Mouse (Mus musculus) gastrocnemius, adult 8-10 months (tissue): ENCODE measurements at regions not wholly inside any gene's neighbourhood (a gene's known extent, or its start where the extent isn't known, plus 50 kb on each side); places are given as distances from the start of the nearest gene placed in this dataset.
A peak's percentile ranks its signal among the peaks of the same experiment; 100 is the strongest.

Source experiments
- DNase-seq, 2 experiments: peaks; one replicate each; pipeline ENCODE4 v3.0.0; 2022; ENCODE audit warnings: low spot score in 2 of 2

DNA sequence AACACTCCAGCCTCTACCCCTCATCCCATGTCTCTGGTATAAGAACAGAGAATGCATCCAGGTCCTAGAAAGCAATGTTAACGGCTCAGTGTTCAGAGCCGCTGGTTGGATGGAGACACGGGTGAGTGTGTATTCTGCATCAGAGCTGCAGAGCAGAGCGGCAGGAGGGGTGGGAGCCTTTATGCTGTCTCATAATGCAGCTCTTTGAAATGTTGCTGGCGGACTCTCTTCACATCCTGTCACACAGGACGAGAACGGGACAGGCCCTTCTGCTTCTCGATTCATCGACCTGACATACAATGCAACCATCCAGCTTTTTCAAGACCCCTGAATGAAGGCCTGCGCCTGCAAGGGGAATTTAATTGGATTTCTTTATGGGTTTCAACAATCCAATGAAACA, 507.2 kb downstream of the Ccdc171 start:
- DNase-seq = no peak

DNA sequence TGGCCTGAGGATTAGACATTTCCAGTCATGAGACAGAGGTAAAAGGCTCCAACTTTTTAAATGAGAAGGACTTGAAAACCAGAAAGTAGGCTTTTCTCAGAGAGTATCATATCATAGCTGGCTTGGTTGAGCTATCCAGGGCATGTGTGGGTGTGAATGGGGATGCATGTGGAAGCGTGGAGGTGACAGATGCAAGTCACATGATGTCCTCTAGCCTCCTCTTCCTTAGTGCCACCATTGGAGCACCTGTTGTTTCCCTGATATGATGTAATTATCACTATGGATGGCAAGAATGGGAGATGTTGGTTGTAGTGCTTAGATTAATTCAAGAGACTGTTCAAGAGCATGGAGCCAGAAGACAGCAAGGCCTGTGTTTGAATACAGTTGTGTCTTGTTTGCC, 510.0 kb downstream of the Ccdc171 start:
- DNase-seq = no peak

DNA sequence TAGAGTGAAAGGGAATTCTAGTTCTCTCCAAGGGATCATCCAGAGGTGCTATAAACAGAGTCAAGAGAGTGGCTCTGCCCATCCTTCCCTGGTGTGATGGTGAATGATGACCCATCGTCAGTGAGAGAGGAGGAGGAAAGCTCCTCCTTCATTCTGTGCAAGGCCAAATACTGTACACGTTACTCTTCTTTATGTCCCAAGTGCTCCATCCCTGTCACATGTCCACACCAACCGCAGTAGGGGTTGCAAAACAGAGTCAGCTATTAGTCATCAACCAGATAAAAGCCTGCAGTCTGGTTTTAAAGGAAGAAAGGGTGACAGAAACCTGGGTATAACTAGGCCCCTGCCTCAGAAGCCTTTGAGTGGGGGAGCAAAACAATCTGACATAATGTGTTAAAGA, 512.2 kb downstream of the Ccdc171 start:
- no peak for DNase-seq

DNA sequence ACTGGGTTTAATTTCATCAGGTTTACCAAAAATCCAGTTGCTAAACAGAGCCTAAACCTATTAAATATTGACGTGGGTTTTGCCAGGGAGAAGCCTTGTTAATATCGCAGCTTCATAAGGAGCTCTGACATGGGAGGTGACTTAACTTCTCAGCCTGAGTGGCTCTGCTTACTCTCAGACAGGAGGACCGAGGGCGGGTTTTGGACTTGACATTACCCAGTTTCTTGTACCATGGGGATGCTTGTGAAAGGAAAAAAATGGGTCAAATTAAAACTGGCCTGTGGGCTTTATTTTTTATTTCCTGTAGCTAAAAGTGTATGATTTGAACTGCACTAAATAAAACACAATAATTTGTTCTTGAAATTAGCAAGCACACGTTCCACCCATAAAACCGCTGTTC, 524.9 kb downstream of the Ccdc171 start:
- no peak for DNase-seq

DNA sequence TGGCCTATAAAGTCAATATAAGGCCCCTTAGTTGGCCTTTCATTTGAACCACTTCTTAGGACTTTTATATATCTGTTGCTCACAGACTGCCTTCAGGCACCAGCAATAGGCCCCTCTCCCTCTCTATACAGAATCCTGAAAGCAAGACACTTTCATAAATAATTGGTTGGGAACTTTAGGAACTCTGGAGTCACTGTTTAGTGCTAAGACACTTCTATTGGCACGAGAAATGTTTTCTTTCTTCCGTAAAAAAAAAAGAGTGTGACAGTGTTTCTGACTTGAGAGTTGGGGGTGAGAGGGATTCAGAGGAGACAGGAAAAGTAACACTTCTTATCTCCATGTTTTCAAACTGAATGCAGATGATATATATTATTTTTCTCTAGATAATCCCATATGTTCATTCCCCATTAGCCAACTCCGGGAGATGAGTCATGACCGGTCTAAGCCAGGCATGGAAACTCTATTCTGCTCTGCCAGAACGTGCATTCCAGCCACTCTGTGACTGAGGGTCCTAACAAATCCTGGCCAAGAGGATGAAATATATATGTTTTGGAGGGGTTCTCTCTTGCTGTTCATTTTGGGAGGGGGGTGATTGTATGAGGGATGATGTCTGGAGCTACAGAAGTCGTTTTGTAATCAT, 531.6 kb downstream of the Ccdc171 start:
- DNase-seq = no peak

DNA sequence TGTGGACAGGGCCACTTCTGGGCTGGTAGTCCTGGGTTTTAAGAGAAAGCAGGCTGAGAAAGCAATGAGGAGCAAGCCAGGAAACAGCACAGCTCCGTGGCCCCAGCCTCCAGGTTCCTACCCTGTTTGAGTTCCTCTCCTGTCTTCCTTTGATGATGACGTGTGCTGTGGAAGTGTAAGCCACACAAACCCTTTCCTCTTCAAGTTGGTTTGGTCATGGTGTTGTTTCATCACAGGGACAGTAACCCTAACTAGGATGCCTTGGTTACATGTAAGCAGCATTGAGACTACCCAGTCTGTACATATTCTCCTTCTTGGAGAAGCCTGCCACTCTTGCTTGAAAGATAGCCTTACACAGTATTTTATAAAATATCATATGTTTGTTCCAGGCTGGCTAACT, 534.8 kb downstream of the Ccdc171 start:
- no peak for DNase-seq

DNA sequence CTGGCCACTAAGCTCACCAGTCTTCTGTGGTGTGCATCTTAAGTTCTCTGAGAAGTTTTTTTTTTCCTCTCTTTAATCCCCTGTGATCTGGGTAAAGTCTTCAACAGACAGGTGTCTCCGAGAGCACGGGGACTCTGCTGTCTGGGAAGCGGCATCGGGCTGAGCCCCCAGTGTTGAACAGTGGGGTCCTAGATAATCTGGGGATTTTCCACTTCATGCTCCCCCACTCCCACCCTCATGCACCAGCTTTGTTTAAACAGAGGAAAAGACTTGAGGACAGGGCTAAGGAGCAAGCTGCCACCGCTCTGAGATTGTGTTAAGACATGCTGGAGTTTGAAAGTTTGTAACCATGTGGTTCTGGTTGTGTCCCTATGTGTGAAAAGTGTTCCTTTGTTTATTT, 538.4 kb downstream of the Ccdc171 start:
- no peak for DNase-seq

DNA sequence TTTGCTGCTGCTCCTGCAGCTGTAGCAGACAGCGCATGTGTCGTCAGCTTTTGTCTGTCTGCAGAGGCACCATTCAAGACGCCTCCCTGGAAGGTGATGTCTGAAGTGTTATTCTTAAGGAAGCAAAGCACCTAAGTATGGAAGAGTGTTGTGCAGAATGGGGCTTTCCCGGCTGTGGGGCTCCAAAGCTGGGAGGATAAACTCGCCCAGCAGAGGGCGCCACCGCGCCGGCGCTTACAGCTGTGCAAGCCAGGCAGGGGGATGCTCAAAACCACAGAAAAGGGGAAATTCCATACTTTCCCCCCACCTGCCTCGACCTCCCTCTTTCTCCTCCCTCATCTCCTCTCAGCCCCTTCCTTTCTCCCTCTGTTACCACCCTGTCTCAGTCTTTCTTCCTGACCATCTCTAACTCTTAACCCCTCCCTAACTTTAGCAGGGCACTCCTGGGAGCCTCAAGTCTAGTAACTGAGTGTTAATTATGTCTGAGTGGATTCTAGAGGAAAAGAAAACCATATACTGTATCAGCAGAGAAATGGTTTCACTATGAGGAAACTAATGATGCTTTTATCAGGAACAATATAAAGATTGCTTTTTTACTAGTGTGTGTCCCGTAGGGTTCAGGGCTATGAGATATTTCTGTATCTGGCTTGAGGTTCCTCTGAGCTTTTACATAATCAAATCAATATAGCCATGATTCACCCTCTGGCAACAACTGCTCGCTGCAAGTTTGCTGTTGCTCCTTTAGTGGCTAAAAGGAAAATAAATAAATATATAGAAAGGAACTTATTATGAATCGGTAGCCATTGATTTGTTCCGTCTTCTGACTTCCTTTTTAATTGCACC, 539.5 kb downstream of the Ccdc171 start:
- DNase-seq = peak; percentile 44 to 59

DNA sequence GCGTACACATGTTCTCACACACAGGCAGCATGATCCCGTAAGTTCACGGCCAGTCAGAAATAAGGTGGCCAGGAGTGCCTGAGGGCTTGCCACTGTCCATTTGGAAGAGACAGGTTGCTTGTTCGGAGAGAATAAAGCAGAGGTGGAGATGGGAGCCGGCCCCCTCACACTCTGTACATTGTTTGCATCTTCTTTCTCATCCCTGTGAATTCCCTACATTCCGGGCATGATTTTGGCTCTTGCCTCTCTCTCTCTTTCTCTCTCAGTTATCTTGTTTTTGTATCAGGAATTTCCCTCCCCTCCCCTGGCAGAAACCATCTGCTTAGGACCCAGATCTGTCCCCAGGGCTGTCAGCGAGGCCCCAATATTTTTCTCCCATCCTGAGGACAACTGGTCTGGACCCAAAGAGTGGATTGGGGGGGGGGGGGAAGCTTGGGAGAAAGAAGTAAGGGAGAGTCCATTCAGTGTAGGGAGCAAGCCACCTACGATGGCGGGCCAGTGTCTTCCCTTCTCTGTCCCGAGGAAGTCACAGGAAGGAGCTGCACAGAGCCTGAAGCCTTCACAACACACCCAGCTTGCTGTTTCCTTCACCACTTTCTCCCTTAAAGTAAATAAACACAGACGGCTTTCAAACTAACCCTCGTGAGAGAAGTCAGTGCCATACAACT, 540.2 kb downstream of the Ccdc171 start:
- DNase-seq = no peak

DNA sequence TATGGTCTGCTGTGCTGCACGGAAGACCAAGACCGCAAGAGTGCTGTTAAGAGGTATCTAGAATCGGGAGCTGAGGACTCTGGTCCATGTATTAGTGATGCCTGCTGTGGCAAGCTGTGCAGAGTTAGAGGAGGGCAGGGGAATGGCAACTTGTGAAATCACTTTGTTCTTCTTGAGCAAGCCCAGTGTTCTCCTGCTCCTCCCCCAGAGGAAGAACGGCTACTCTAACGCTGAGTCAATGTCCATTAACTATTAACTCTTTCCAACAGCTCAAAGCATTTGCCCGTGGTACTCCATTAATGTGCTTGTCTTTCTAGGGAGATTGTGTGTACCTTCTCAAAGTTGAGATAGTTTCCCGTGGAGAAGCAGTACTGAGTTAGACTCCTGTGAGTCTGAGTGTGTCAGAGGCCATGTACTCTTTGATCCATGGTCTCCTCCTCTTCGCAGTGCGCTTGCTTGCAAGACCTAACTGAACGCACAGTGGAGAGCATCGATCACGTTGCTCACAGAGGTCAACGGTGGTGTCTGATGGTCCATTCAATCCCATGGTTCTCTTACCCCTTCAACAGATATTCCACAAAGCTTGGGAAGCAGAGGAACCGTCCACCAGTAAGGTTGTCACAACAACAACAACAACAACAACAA, 542.7 kb downstream of the Ccdc171 start:
- DNase-seq = no peak

DNA sequence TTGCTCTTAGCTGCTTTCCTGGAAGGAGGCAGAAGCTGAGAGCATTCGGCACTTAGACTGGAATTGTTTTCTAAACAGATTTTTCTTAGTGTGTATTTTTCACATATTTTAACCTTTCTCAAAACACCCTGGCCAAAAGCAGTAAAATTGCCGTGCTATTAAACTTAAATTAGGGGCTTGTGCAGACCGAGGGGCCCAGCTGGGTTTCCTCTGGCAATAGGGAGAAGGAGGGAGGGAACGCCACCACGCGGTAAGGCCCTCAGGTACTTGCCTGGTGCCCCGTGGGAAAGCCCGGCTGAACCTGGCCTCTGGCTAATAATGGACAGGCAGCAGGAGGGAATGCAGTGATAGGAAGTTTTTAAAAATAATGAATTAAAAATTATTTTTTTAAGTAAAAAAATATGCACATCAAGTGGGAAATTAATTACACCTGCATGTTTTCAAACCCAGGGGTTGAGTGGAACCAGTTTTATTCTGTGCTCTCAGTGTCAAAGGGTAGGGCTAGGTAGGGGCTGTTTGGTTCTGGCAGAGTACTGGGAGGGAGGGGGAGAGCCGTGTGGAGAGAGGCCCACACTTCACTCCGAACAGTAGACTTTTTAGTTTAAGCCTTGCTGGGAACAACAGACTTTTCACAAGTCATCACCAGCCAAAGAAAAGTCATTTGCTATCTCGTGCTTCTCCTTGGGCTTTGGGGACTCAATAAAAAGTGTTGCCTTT, 543.8 kb downstream of the Ccdc171 start:
- DNase-seq = no peak

DNA sequence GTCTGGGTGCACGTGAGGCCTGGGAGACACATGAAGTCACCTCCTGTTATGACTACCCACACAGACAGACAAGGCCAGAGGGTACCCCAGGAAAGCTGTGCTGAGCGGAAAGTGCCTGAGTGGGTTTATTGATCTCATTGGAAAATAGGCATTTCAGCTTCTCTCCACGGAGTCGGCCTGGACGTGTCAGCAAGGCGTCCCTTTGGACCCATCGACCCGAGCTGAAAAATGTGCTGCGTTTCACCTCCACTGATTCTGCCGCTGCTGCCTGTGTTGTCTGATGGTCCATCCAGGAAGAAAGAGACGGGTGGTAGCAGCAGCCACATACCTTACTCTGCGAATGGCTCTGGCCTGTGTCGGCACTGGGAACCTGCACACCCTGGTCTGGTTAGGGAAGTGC, 544.3 kb downstream of the Ccdc171 start:
- no peak for DNase-seq

DNA sequence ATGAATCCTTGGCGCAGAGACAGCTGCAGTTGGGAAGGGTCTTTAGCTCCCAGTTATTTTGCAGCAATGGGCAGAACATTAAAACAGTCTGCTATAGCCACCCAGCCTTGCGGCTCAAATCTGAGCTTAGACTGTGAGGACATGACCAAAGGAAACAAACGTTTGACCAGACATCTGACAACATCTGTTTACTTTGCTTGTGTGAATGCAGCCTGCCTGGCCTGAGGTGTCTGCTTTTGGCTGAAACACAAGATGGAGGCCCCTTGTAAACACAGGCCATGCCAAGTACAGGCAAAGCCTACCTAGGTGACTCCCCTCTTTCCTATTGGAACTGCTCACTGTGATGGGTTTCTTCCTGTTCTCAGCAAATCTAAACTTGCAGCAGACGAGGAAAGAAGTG, 544.7 kb downstream of the Ccdc171 start:
- no peak for DNase-seq

DNA sequence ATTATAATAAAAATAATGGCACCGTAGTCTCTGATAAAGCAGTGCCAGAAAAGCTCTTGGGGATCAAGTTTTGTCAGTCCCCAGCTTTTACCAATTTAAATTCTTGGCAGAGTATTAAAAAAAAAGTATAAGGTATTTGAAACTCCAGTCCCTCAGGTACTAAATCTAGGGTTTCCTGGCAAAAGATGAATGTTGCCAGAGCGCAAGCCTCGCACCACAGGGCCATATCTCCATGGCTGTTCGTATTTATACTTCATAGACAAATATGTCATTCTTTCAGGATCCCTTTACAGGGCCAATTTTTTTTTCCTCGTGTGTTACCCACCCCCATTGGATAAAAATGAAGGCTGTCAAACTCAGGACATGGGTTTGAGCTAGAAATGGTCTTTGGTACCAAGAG, 546.8 kb downstream of the Ccdc171 start:
- DNase-seq = no peak

DNA sequence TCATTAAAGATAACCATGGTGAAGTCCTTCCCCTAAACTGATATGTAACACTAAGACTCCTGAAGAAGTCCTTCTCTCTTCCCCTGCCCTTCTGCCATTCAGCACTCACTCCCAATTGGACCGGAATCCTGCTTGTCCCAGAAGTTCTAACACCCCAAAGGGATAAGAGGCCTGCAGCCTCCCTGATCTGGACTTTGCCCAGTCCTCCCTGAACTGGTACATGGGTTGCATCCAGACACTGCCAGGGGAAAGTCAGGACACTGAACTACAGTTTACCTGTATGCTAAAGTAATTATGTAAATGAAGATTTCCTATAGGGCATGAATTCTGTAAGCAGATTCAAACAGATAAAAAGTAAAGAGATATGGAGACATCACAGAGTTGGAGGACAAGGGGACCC, 551.2 kb downstream of the Ccdc171 start:
- DNase-seq = no peak

DNA sequence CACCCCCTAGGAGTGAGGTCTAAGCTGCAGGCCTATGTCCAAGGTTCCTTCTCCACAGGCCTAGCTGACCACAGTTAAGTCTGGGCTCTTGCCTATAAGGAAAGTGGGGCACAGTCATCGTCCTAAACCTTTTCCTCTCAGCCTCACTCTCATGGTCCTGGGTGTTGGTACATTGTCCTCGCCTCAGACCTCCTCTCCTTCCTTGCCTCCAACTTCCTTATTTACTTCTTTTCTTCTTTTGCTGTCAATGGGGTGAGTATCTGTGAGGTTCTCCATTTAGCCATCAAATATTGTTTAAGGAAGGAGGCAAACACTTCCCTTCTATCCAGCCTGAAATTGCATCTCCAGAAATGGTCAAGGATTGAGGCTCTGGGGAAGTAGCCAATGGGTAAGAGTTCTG, 554.2 kb downstream of the Ccdc171 start:
- DNase-seq = no peak

DNA sequence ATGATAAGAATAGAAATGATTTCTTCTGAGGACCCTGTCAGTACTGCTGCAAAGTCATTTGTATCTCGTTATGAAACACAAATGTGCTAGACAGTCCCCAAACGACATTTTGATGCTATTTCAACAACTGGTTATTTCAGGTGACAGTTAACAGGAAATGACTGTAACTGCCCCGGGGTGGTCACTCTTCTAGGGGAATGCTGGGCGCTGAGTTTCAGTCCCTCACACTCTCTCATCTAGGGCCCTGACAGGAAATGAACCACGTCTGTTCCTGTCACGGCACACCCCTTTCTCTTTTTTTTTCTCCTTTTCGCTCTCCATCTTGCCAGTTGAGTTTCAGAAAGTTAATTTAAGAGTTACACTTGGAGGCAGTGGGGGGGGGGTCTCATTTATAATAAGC, 556.2 kb downstream of the Ccdc171 start:
- DNase-seq = no peak

DNA sequence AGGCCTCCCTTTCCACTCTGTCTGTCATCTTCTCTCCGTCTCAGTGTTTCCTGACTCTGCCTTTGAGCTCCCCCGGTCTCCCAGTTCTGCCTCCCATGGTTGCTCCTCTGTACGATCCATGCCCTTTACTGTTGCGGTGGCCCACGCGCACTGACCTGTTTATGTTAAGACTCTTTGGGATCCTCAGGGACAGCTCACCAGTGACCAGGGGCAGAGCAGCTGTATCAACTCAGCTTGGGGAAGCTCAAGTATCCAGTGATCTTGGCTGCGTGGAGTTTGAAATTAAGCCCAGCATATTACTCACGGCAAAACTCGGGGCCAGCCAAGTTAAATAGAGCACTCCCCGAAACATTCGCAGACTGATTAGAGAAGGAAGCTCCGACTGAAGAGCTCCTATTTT, 562.8 kb downstream of the Ccdc171 start:
- peak; percentile 67 to 76 for DNase-seq

DNA sequence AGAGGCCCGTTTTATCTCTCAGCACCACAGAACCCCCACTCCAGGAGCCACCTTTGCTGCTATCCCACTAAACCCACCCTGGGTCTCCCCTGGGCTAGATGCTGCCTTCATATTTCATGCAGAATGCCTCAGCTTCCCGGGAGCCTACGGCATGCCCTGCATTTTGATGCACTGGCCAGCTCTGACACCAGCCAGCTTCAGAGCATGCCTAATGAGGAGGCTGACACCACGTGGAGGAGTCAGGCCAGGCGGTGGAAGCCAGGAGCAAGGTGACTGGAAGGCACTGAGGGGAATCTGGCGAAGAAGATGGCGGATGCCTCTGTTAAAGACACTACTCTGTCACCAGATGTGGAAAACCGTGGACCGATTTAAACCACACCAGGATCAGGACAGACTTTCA, 567.2 kb downstream of the Ccdc171 start:
- no peak for DNase-seq

DNA sequence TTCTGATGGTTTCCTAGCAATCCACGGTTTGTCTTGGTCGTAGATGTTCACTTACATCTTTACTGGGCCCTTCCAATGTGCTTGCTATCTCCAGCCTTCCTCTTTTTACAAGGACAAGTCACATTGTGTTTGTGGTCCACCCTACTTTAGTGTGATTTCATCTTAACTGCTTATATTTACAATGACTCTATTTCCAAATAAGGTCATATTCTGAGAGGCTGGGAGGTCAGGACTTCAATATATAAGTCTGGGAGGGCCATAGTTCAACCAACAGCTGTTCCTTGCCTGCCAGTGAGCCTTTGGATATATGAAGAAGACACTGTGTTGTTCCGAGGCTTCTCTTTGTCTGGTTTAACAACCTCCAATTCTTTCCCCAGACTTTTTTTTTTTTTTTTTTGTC, 569.9 kb downstream of the Ccdc171 start:
- no peak for DNase-seq

DNA sequence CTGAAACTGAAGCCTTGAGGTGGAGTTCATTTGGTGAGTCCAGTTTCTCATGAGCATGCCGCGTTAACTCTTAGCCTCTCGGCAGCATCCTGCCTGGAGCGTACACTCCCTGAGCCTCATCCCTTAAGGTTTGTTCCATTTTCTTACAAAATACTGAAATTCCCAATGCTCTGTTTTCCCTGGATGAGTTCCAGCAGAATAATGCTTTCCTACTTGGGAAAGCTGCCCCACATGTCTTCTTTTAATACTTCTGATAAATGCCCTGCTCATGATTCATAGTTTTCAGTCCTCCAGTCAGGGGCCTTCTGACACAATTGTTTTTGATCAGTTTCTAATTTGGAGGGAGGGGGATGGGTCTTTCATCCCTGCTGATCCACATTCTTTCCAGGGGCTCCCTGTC, 570.7 kb downstream of the Ccdc171 start:
- DNase-seq = no peak

DNA sequence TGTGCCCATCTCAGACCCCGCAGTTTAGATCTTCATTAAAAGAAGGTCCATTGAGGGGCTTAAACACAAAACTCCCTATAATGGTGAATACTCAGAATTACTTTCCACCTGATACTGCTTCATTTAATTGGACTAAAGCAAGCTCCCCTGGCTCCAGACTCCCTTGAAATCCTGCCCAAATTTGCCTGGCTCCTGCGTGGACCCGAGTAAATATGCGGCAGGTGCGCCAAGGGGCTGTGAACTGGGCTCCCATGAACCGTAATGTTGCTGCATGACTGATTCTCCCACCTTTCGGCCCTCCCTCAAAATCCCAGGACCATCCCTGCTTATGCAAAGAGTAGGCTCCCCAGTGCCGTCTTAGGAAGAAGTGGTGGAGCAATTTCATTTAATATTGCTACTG, 573.7 kb downstream of the Ccdc171 start:
- no peak for DNase-seq
